Mouse (Mus musculus) cerebellum, adult 11 months (tissue): ENCODE measurements around the gene Ap5b1.

ENCODE experiments used
- DNase-seq: peaks from one replicate; pipeline ENCODE4 v3.0.0; 2022

Gene Ap5b1

GRCm38 (mm10) chr19:5612762-5613411 lies 45.1 kb downstream of the Ap5b1 start:
- DNase-seq = no peak

- DNase-seq = no peak
Measured at GRCm38 (mm10) chr19:5614953-5615352, 47.1 kb downstream of the Ap5b1 start.

- no peak for DNase-seq
Measured at GRCm38 (mm10) chr19:5620007-5620406, 52.2 kb downstream of the Ap5b1 start.
